Mouse (Mus musculus) liver, embryonic 14.5 days (tissue): ENCODE measurements at regions not wholly inside any gene's neighbourhood (a gene's known extent, or its start where the extent isn't known, plus 50 kb on each side); places are given as distances from the start of the nearest gene placed in this dataset.

ENCODE experiments used
- ATAC-seq: fragments of 200-750 bp; cut with Nextera tagmentation; 2 replicates; pipeline ENCODE4 v1.8.0; 2017; ENCODE audit warnings: moderate number of reproducible peaks, mild to moderate bottlenecking, moderate library complexity; ENCODE audit not compliant: insufficient read depth
- DNase-seq, 3 experiments: peaks; one replicate each; pipeline ENCODE4 v3.0.0-alpha.2; 2012 to 2013; ENCODE audit warnings: low read depth in 3 of 3, low spot score in 3 of 3
- H3K27ac ChIP-seq: fragments of 300-500 bp; sonication (generic); 2 replicates; pipeline ENCODE4 v1.5.1; 2014; ENCODE audit warnings: moderate library complexity, mild to moderate bottlenecking, control low read depth, inconsistent platforms
- H3K27me3 ChIP-seq: fragments of 300-500 bp; sonication (generic); 2 replicates; pipeline ENCODE4 v1.6.1; 2014; ENCODE audit warnings: mild to moderate bottlenecking, low read length, moderate library complexity; ENCODE audit not compliant: control insufficient read depth, insufficient read depth
- H3K36me3 ChIP-seq: fragments of 300-500 bp; sonication (generic); replicated peaks from 2 replicates; pipeline ENCODE4 v1.6.1; 2014; ENCODE audit warnings: low read depth; ENCODE audit not compliant: control insufficient read depth, insufficient read depth
- H3K4me1 ChIP-seq, 2 experiments: fragments of 200-500 bp in 1 of 2; fragments of 300-500 bp in 1 of 2; sonication (generic) in 1 of 2; replicated peaks; 2 replicates each; pipeline ENCODE4 v1.6.1; 2012 to 2014; ENCODE audit warnings: antibody characterized with exemption in 1 of 2, inconsistent platforms in 1 of 2, low read length in 1 of 2; ENCODE audit not compliant: control insufficient read depth in 2 of 2, insufficient read depth in 2 of 2
- H3K4me2 ChIP-seq: fragments of 300-500 bp; sonication (generic); 2 replicates; pipeline ENCODE4 v1.6.1; 2014; ENCODE audit warnings: low read depth, mild to moderate bottlenecking, control low read depth, moderate library complexity
- H3K4me3 ChIP-seq, 2 experiments: fragments of 200-500 bp in 1 of 2; fragments of 300-500 bp in 1 of 2; sonication (generic) in 1 of 2; 2 replicates each; pipeline ENCODE4 v1.5.1; 2012 to 2014; ENCODE audit warnings: low read depth in 2 of 2, low read length in 2 of 2, mild to moderate bottlenecking in 2 of 2, control low read depth in 1 of 2, inconsistent platforms in 1 of 2, moderate library complexity in 1 of 2; ENCODE audit not compliant: insufficient read depth in 1 of 2
- H3K9ac ChIP-seq: fragments of 300-500 bp; sonication (generic); replicated peaks from 2 replicates; pipeline ENCODE4 v1.6.1; 2014; ENCODE audit warnings: mild to moderate bottlenecking, control low read depth, moderate library complexity
- H3K9me3 ChIP-seq: fragments of 300-500 bp; sonication (generic); 2 replicates; pipeline ENCODE4 v1.6.1; 2016; ENCODE audit warnings: low read length, mixed read lengths; ENCODE audit not compliant: control insufficient read depth
- CTCF ChIP-seq: IDR thresholded peaks from 2 replicates; pipeline ENCODE4 v1.5.1; 2016; ENCODE audit warnings: antibody characterized with exemption, low read depth, control low read depth
- EP300 ChIP-seq: IDR thresholded peaks from 2 replicates; pipeline ENCODE4 v1.6.1; 2016; ENCODE audit warnings: antibody characterized with exemption, low read depth
- WGBS: fragments of 180-500 bp; shearing (Covaris S2); extraction: QIAGEN DNeasy Blood & Tissue Kit; methylation state at CpG from one replicate; pipeline ENCODE4 v1.1.7; 2014; ENCODE audit not compliant: insufficient replicate concordance; 5-methylcytosine and 5-hydroxymethylcytosine counted together

DNA sequence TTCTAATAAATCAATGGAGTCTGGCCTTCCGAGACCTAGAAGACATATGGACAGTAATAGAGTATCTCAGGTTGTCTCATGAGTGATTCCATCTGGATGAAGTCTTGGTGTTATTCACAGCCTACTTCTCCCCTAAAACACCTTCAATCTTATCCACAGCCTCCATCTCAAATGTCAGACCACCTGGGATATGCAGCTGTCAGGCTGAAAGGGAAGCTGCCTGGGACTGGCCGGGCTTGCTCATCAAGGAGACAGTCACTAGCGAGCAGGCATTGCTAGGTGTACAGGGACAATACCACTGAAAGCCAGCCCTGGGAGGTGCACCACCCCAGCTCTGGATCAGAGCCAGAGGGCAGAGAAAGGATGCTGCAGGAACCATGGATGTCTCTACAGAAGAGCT, 676.4 kb upstream of the Zeb2 start:
- Histone ChIP-seq H3K4me2 (no peak overlapping the region), H3K9me3 (no peaks in the 10 kb centered on the region), H3K36me3 (no peaks in the 10 kb centered on the region), H3K27ac (no peak overlapping the region), H3K9ac (no peak overlapping the region), H3K4me3 (no peak overlapping the region), H3K4me1 (no peaks in the 10 kb centered on the region), H3K27me3 (no peaks in the 10 kb centered on the region)
- WGBS = 59% methylated on average over 3 of the region's 3 CpGs
- ATAC-seq = no peak
- DNase-seq = no peak
- no peak for TF ChIP-seq CTCF

- ATAC-seq = no peak
- H3K9ac ChIP-seq = no peak overlapping the region
- no peaks in the 10 kb centered on the region for H3K4me1 ChIP-seq
- no peak overlapping the region for H3K4me3 ChIP-seq
- H3K27ac ChIP-seq = no peak overlapping the region
- no peak for TF ChIP-seq CTCF
- no peak for TF ChIP-seq EP300
- no peak overlapping the region for H3K4me2 ChIP-seq
- WGBS = 57% methylated on average over 4 of the region's 4 CpGs
- H3K27me3 ChIP-seq = no peaks in the 10 kb centered on the region
- no peak for DNase-seq
- H3K36me3 ChIP-seq = no peaks in the 10 kb centered on the region
- H3K9me3 ChIP-seq = no peaks in the 10 kb centered on the region
Measured at GRCm38 (mm10) chr2:45789739-45790138, 672.5 kb upstream of the Zeb2 start.

- H3K9ac ChIP-seq = no peak overlapping the region
- no peak for DNase-seq
- no peak overlapping the region for H3K4me3 ChIP-seq
- H3K27ac ChIP-seq = no peak overlapping the region
- ATAC-seq = no peak
- H3K4me1 ChIP-seq = no peaks in the 10 kb centered on the region
- TF ChIP-seq EP300 = no peak
- TF ChIP-seq CTCF = no peak
- H3K9me3 ChIP-seq = no peaks in the 10 kb centered on the region
- no peak overlapping the region for H3K4me2 ChIP-seq
- H3K36me3 ChIP-seq = no peaks in the 10 kb centered on the region
- WGBS = 57% methylated on average over 16 of the region's 16 CpGs
- H3K27me3 ChIP-seq = no peaks in the 10 kb centered on the region
Measured at GRCm38 (mm10) chr2:45787732-45788390, 670.7 kb upstream of the Zeb2 start.

DNA sequence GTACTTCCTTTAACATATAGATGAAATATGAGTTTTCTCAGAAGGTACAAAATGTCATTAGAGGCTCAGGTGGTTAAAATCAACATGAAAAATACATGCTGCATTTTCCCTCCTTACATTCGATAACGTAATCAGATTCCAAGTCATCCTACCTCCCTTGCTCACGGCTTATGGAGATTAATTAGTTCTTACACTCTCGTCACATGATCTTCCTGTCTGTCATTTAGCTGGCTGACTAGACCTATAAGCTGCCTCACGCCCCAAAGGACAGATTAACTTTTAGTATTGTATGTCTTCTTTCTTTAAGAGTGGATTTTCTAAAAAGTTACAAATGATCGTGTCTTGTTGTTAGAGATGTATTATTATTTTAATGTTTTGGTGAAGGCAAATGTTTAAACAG, 669.6 kb upstream of the Zeb2 start:
- H3K4me1 ChIP-seq = no peaks in the 10 kb centered on the region
- TF ChIP-seq EP300 = no peak
- no peak for TF ChIP-seq CTCF
- no peaks in the 10 kb centered on the region for H3K9me3 ChIP-seq
- WGBS = 52% methylated on average over 6 of the region's 6 CpGs
- H3K27me3 ChIP-seq = no peaks in the 10 kb centered on the region
- ATAC-seq (no peak), DNase-seq (no peak)
- no peak overlapping the region for H3K9ac ChIP-seq
- no peak overlapping the region for H3K4me3 ChIP-seq
- no peak overlapping the region for H3K27ac ChIP-seq
- H3K36me3 ChIP-seq = no peaks in the 10 kb centered on the region
- H3K4me2 ChIP-seq = no peak overlapping the region

DNA sequence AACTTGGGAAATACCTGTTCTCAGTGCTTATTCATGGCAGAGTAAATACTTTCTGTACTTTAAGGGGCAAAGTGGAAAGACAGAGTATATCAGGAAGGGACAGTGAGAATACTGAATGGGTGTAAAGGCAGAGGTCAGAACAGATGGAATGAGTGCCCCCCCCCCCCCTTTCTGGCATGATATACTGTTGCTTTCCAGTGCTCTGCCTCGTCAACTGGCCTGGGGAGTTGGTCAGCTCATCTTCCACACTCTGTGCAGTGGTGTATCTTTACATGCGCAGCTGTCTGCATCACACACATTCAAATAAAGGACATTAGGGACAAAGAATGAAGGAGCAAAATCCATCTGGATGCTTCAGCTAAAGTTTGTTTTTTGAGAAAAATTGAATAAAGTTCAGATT, 668.5 kb upstream of the Zeb2 start:
- Histone ChIP-seq H3K36me3 (no peaks in the 10 kb centered on the region), H3K4me2 (no peak overlapping the region), H3K4me3 (no peak overlapping the region), H3K9ac (no peak overlapping the region), H3K4me1 (no peaks in the 10 kb centered on the region), H3K27ac (no peak overlapping the region), H3K9me3 (no peaks in the 10 kb centered on the region), H3K27me3 (no peaks in the 10 kb centered on the region)
- WGBS = 77% methylated on average over 2 of the region's 2 CpGs
- no peak for DNase-seq
- no peak for ATAC-seq
- TF ChIP-seq CTCF (no peak), EP300 (no peak)
